Mouse (Mus musculus): Measurements from ENCODE around the gene Sipa1l3.

Gene Sipa1l3

DNA sequence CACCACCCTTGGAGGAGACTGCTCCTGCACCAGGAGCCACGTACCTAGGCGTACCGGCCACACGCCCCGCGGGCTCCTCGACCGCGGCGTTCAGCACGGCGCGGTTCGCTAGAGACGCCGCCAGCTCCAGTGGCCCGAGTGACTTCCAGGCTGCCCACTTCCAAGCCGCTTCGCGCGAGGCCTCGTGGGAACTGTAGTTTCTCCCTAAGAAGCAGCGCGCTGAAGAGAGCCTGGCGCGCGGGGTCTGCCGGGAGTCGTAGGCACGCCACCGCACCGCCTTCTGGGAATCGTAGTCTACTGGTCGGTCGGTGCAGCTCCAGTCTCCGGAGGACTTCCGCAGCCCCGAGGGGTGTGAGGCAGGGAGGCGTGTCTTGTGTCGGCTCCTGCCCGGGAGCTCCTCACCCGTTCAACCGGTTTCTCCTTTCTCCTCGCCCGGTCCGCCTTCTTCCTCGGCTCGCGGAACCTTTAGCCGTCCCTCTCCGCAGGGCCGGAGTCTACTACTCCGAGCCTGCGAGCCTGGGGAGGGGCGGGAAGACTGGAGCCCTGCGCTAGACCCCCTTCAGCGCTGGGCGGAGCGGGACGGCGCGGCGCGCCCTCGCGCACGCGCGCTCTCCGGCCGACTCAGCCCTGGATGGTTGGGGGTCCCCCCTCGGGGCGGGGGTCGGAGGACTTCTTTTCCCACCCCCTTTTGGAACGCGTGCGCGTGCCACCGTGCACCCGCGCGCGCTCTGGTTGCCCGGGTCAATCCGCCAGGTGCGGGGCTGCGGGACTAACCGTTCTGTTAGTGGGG lies at the start of gene Sipa1l3:
Sipa1l3 (minus strand) TSS at position 221 of the 790 bp plus-strand sequence.
- peak; percentile 98 for DNase-seq (ENCODE audit: low spot score in 2 of 2)

DNA sequence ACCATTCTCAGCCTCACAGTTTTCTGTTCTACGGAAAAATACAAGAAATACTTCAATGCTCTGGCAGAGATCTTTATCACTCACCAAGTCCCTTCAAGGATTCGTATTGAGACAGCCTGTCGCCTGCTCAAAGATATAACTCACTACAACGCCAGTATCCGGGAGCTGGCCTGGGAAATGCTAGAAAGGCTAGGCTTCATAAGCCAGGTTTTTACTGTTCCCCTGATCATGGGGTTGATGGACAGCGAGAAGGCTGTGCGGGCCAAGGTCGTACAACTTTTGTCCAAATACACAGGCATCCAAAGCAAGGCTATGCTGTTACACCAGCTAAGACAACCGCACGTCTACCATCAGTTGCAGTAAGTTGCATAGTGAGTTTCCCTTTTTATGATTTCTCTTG lies 44.6 kb upstream of the Sipa1l3 start:
- no peak for DNase-seq (ENCODE audit: low spot score in 2 of 2)

DNA sequence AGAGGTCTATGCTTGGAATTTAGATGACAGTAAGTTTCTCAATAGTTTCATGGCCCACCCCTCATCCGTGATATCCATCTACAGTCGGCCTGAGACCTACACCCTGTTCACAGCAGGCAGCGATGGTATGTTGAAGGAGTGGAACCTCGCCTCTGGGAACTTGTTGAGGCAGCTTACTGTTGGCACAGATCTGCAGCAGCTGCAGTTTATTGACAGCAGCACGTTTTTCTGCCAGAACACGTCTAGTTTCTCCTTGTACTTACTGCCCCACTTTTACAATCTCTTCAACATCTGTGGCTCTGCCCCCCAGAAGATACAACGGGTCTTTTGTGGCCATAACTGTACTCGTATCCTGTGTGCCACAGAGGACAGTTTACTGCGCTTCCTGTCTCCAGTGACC lies 42.6 kb upstream of the Sipa1l3 start:
- DNase-seq (ENCODE audit: low spot score in 2 of 2), result no peak

GRCm38 (mm10) chr7:29559290-29559689 lies 40.8 kb upstream of the Sipa1l3 start:
- DNase-seq (ENCODE audit: low spot score in 2 of 2), result no peak

DNA sequence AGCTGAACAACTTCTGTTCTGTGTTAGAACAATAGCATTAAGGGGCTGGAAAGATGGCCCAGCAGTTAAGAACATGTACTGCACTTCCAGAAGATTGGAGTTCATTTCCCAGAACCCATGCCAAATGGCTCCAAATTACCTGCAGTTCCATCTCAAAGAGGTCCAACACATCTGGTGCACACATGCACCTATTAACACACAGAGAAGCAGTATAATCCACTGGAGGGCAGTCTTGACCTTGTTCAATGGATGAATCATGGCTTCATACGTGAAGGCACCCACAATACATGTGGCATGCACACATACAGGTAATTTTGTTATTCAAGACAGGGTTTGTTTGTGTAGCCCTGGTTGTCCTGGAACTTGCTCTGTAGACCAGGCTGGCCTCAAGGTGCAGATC lies 40.3 kb upstream of the Sipa1l3 start:
- no peak for DNase-seq (ENCODE audit: low spot score in 2 of 2)

- DNase-seq (ENCODE audit: low spot score in 2 of 2), result no peak
Observed at GRCm38 (mm10) chr7:29556283-29556682, 37.8 kb upstream of the Sipa1l3 start.

GRCm38 (mm10) chr7:29555521-29555920 lies 37.1 kb upstream of the Sipa1l3 start:
- DNase-seq (ENCODE audit: low spot score in 2 of 2), result no peak

DNA sequence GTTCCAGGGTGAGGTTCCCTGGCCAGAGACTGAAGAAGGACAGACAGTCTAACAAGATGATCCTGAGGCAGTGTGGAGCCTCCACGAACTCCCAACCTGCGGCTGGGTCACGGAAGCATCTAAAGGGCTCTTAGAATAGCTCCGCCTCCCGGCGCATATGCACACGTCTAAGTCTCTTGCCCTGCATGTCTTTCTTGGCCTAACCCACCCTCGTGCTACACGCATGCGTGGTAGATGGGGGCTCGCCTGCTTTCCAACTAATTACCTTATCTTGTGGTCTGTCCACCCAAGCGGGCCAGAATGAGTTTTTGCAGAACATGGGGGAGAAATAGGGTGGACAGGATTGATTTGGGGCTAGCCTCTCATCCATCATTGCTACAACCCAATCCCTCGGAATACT lies 36.6 kb upstream of the Sipa1l3 start:
- no peak for DNase-seq (ENCODE audit: low spot score in 2 of 2)

DNA sequence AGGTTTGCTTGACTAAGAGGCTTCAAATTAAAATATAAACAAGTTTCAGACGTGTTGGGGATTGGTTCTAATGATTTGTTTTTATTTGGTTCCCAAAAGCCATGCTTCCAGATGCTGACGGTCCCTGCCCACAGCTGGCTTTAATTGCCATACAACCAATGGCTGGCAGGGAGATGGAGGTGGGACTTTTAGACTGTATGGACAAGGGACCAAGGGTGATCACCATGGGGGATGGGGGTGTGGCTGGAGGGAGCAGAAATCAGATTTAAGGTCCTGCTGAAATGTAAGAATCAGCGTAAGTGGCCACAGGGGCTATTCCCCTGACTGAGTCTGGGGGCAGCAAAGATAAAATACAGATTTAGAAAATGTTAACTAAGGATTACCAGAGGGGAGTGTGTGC lies 32.2 kb upstream of the Sipa1l3 start:
- DNase-seq (ENCODE audit: low spot score in 2 of 2), result no peak

- DNase-seq (ENCODE audit: low spot score in 2 of 2), result no peak
Observed at GRCm38 (mm10) chr7:29541608-29542007, 23.2 kb upstream of the Sipa1l3 start.

- DNase-seq (ENCODE audit: low spot score in 2 of 2), result no peak
Observed at GRCm38 (mm10) chr7:29541186-29541585, 22.7 kb upstream of the Sipa1l3 start.

DNA sequence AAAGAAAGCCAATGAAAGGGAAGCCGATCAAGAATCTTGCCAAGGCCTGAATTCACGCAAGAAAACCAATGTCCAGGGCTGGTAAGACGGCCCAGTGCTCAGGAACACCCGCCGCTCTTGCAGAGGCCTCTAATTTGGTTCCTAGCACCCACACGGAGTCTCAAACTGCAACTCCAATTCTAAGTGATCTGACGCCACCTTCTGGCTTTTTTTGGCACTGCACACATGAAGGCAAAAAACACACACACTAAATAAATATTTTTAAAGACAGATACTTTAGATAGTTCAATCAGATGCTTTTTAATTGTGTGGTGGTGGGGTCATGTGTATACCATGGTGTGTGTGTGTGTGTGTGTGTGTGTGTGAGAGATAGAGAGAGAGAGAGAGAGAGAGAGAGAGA lies 22.2 kb upstream of the Sipa1l3 start:
- DNase-seq (ENCODE audit: low spot score in 2 of 2), result no peak

DNA sequence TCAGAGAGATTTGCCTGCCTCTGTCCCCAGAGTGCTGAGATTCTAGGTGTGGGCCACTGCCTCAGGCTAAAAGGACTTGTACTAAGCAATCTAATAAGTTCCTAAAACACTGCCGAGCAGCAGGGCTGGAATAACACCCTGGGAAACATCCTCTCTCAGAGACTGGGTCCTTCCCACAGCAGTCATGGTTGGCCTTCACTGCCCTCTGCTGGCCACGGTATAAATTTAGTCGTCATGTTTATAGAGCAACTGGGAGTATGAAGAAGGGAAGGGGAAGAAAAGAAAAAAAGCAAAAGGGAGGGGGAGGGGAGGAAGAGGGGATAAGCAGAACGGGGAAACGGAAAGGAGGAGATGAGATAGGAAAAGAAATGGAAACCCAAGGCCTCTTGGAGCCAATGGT lies 5.3 kb upstream of the Sipa1l3 start:
- peak; percentile 77 to 86 for DNase-seq (ENCODE audit: low spot score in 2 of 2)

DNA sequence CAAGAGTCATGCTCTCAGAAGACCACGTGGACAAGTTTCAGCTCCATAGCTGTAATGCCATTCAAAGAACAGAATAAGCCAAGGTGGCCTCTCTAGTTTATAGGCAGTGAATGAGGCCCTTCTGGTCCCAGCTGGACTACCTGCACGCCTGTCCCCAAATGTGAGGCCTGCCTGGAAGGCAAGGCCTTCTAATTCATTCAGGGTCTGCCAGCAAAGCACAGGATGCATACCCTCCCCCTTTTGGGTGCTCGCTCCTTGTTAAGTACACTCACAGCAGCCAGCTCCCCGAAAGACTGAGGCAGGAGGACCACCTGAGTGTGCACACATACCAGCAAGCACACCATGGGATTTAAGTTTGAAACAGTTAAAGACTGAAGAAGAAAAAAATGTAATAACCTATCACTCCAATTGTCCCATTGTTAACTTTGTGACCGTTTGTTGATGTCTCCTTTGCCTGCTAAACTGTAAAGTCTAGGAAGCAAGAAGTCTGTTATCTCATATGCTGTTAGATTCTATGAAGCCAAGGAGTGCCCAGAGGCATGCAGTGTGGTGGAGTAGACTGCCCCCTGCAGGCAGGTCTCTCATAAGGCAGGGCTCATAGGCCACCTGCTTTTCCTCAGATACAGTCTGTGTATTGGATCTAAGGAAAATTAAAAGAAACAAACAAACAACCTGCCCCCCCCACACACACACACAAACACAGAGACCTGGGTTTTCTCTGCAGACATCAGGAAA lies 3.6 kb upstream of the Sipa1l3 start:
- peak; percentile 89 to 91 for DNase-seq (ENCODE audit: low spot score in 2 of 2)

GRCm38 (mm10) chr7:29521365-29521764 lies 2.9 kb upstream of the Sipa1l3 start:
- DNase-seq (ENCODE audit: low spot score in 2 of 2), result no peak

DNA sequence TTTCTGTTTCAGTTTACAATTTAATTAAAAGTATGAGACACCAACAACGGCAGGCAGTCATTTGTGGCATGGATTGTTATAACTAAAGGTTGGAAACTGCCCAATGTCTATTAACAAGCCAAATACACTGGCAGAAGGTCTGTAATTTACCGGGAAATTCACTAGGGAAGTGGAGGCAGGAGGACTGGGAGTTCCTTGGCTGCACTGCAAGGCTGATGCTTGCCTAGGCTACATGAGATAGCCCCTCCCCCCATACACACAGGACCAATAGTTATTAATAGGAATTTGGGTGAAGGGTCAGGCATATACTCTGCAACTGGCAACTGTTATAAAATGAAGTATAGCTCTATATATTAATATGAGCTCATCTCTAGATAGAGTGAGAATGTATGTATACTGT lies 2.4 kb upstream of the Sipa1l3 start:
- DNase-seq (ENCODE audit: low spot score in 2 of 2), result no peak

GRCm38 (mm10) chr7:29519211-29519550 lies 740 bp upstream of the Sipa1l3 start:
- DNase-seq (ENCODE audit: low spot score in 2 of 2), result peak in 1 of 2 experiments; percentile 29

- no peak for DNase-seq (ENCODE audit: low spot score in 2 of 2)
Observed at GRCm38 (mm10) chr7:29518054-29518420, 404 bp downstream of the Sipa1l3 start.

DNA sequence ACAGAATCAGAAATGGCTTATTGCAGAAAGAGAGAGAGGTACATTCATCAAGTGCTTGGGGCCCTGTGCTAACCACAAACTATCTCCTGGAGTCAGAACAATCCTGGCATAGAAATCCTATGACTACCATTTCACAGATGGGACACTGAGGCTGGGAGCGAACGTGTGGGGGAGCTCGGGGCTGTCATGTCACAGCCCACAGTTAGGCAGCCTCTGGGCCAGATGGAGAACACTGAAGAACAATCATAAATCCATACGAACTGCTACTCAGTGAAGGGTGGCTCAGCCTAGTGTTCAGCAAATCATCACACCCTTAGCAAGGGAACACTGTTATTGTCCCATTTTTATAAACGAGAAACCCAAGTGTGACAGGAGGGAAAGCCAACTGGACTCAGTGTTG lies 1.3 kb downstream of the Sipa1l3 start:
- no peak for DNase-seq (ENCODE audit: low spot score in 2 of 2)

- no peak for DNase-seq (ENCODE audit: low spot score in 2 of 2)
Observed at GRCm38 (mm10) chr7:29515652-29516051, 2.8 kb downstream of the Sipa1l3 start.

DNA sequence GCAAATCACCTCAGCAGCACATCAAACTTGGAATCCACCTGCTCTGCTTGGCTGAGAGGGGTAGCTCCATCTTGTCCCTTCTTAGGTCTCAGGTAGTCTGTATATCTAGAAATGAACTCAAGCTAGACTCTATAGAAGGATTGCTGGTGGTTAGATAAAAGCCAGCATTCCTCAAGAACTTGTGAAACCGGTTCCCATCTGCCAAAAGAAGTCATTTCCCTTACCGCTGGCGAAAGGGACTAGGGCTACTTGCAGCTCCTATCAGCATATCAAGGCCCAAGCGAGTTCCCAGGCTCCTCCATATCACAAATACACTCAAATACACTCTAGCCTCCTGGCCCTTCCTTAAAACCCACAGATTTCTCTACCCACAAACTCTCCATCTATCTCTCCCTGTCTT lies 5.7 kb downstream of the Sipa1l3 start:
- DNase-seq (ENCODE audit: low spot score in 2 of 2), result no peak

- peak; percentile 50 to 58 for DNase-seq (ENCODE audit: low spot score in 2 of 2)
Observed at GRCm38 (mm10) chr7:29511598-29512275, 6.7 kb downstream of the Sipa1l3 start.

- no peak for DNase-seq (ENCODE audit: low spot score in 2 of 2)
Observed at GRCm38 (mm10) chr7:29508522-29508921, 9.9 kb downstream of the Sipa1l3 start.
